Mouse (Mus musculus) heart, embryonic 12.5 days (tissue): ENCODE results near the gene Cfap46. TPM values are rescaled to one million over a fixed set of nuclear protein-coding genes. Genes with fewer than 3 reads are reported as not detected.

Experiments used
- ATAC-seq: fragments of 200-750 bp; cut with Nextera tagmentation; 2 replicates; pipeline ENCODE4 v1.8.0; 2017; ENCODE audit warnings: moderate TSS enrichment, moderate library complexity; ENCODE audit not compliant: insufficient number of reproducible peaks, low FRiP score
- H3K27ac ChIP-seq: fragments of 300-500 bp; sonication (generic); 2 replicates; pipeline ENCODE4 v1.5.1; 2016; ENCODE audit warnings: mild to moderate bottlenecking, moderate library complexity; ENCODE audit not compliant: poor library complexity, severe bottlenecking
- H3K27me3 ChIP-seq: fragments of 300-500 bp; sonication (generic); replicated peaks from 2 replicates; pipeline ENCODE4 v1.6.1; 2016; ENCODE audit warnings: mild to moderate bottlenecking, moderate library complexity
- H3K36me3 ChIP-seq: fragments of 300-500 bp; sonication (generic); 2 replicates; pipeline ENCODE4 v1.6.1; 2016; ENCODE audit warnings: mild to moderate bottlenecking, moderate library complexity
- H3K4me1 ChIP-seq: fragments of 300-500 bp; sonication (generic); replicated peaks from 2 replicates; pipeline ENCODE4 v1.6.1; 2016; ENCODE audit warnings: mild to moderate bottlenecking
- H3K4me2 ChIP-seq: fragments of 300-500 bp; sonication (generic); 2 replicates; pipeline ENCODE4 v1.6.1; 2016; ENCODE audit warnings: mild to moderate bottlenecking, moderate library complexity
- H3K4me3 ChIP-seq: fragments of 300-500 bp; sonication (generic); 2 replicates; pipeline ENCODE4 v1.5.1; 2016; ENCODE audit warnings: mild to moderate bottlenecking
- H3K9ac ChIP-seq: fragments of 300-500 bp; sonication (generic); 2 replicates; pipeline ENCODE4 v1.6.1; 2016; ENCODE audit warnings: mild to moderate bottlenecking, moderate library complexity
- H3K9me3 ChIP-seq: fragments of 300-500 bp; sonication (generic); replicated peaks from 2 replicates; pipeline ENCODE4 v1.6.1; 2016; ENCODE audit warnings: mild to moderate bottlenecking, moderate library complexity
- WGBS: fragments of 180-500 bp; shearing (Covaris S2); methylation state at CpG from one replicate; pipeline ENCODE4 v1.1.7; 2016; 5-methylcytosine and 5-hydroxymethylcytosine counted together
- polyA plus RNA-seq: library from polyadenylated mRNA; unstranded; fragments of >200 nt; fragmentation: Nextera tagmentation; extraction: Ambion mirVana; gene quantifications from 2 replicates; pipeline ENCODE4 v1.2.1, GENCODE M21; 2016

Gene Cfap46
- polyA plus RNA-seq, 1 experiment from 2014 or later, result 0.05 TPM

DNA sequence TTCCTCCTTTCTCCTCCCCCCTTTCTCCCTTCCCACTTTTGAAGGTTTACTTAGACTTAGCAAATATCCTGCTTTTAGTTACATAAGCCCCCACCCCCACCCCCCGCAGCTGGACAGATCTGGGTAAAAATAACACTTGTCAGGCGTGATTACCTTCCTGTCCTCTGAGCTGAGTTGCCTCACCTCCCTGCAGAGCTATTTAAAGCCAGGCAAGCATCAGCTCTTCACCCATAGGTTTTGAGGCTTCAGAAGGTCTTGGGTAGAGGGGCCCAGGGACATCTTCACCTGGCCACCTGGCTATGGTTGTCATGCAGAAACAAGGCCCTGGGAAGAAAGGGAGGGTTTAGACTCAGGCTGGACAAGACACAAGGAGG is 20.2 kb upstream of the Cfap46 start:
- Histone ChIP-seq H3K27me3 (peaks cover 11% of the 10 kb centered on the region; the same call in 1 of the 2 replicates), H3K4me3 (no peak overlapping the region), H3K4me2 (0 out of 2 replicates have a peak overlapping the region, but pooled peaks have one; percentile 19), H3K9me3 (no peaks in the 10 kb centered on the region), H3K9ac (no peak overlapping the region), H3K36me3 (no peaks in the 10 kb centered on the region), H3K27ac (no peak overlapping the region), H3K4me1 (peaks cover 11% of the 10 kb centered on the region)
- 0% methylated on average over 2 of the region's 2 CpGs for WGBS
- no peak for ATAC-seq

DNA sequence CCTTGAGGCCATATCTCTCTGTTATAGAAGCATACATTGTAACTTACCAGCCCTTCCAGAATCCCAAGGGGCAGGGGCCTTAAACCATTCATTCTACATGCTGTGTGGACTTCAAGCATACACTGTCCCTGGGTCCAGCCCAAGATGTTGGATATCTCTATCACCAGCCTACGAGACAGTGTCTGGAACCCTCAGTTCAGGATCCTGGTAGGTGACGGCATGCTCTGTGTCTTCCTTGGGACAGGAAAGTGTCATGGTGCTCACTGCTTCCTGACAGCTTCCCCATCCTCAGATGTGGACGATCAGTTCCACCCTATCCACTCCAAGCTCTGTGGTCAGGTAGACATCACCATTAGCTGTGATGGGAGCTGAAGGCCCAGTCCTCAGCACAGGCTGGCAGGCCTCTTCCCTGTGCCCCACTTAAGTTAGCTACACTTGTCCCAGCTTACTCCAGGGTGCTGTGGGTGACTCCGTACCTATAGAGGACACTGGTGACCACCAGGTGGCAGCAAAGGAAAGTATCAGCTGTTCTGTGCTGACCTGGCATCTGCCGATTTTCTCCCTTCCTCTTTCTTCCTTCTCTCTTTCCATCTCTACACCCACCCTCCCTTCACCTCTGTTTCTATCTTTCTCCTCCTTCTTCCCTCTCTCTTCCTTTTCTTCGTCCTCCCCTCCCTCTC is 19.7 kb upstream of the Cfap46 start:
- H3K4me2 ChIP-seq, result 0 out of 2 replicates have a peak overlapping the region, but pooled peaks have one; percentile 19
- no peaks in the 10 kb centered on the region for H3K9me3 ChIP-seq
- no peaks in the 10 kb centered on the region for H3K36me3 ChIP-seq
- no peak overlapping the region for H3K9ac ChIP-seq
- peaks cover 11% of the 10 kb centered on the region for H3K4me1 ChIP-seq
- 23% methylated on average over 6 of the region's 6 CpGs for WGBS
- no peak overlapping the region for H3K27ac ChIP-seq
- peaks cover 11% of the 10 kb centered on the region; the same call in 1 of the 2 replicates for H3K27me3 ChIP-seq
- peak; percentile 72 for ATAC-seq
- no peak overlapping the region for H3K4me3 ChIP-seq

DNA sequence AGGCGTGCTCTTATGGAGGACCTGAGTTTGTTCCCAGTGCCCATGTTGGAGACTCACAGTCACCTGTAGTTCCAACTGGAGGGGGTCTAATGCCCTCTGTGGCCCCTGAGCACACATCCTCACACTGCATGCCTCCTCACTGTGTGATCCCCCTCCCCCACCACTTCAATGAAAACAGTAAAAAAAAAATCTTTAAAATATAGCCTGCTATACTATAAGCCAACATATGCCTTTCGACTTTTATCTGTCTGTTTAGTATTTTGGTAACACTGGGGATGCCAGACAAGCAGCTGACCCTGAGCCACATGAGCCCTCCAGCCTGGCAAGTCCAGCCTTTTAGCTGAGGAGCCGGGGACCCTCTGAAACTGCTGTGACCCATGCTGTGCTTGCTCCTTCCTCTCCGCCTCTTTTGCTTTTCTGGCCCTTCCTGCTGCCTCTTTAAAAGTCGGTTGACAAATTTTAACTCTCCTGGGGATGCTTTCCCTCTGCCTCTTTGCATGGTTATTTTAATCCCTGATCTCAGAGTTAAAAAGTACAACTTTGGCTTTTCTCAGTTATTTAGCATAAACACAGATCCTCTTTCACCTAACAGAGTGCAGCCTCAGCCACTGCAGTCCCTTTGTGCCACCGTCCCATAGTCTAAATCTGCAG is 18.2 kb upstream of the Cfap46 start:
- Histone ChIP-seq H3K36me3 (no peaks in the 10 kb centered on the region), H3K4me2 (no peak overlapping the region), H3K27ac (no peak overlapping the region), H3K27me3 (peaks cover 5% of the 10 kb centered on the region; the same call in 1 of the 2 replicates), H3K4me3 (no peak overlapping the region), H3K9ac (no peak overlapping the region), H3K4me1 (peaks cover 11% of the 10 kb centered on the region), H3K9me3 (peaks cover 7% of the 10 kb centered on the region; the same call in 1 of the 2 replicates)
- 38% methylated on average over 6 of the region's 6 CpGs for WGBS
- ATAC-seq, result no peak

DNA sequence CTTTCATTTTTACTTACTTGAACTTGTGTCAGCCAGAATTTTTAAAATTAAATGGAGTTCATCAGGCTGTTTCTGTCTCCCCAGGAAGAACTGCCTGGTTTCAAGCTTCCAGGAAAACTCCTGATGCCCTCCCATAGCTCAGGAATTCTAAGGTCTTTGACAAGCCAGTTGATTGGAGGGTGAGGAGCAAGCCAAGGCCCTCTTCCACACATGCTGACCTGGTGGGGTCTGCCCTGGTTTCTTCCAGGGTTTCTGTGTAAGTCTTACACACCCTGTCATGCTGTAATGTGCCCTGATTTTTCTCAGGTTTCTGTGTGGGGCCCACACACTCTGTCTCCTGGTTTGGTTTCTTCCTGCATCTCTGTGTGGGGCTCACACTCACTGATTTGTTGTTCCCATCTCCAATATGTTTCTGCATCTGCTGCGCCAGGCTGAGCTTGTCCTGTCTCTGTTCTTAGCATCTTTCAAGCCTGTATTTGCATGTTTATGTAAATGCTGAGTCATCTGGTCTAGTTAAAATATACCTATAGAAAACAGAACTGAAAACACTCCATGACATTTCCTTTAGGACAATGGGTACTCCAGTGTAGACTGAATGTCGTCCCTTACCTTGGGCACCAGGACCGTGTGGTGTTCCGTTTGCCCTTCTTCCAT is 9.2 kb upstream of the Cfap46 start:
- no peak for ATAC-seq
- Histone ChIP-seq H3K27ac (no peak overlapping the region), H3K4me1 (no peaks in the 10 kb centered on the region), H3K9ac (no peak overlapping the region), H3K27me3 (peaks cover 4% of the 10 kb centered on the region; the same call in 1 of the 2 replicates), H3K4me3 (no peak overlapping the region), H3K36me3 (no peaks in the 10 kb centered on the region), H3K9me3 (peaks cover 7% of the 10 kb centered on the region; the same call in 1 of the 2 replicates), H3K4me2 (no peak overlapping the region)
- 87% methylated on average over 4 of the region's 4 CpGs for WGBS

GRCm38 (mm10) chr7:139692211-139692610 is 8.6 kb upstream of the Cfap46 start:
- H3K9ac ChIP-seq, result no peak overlapping the region
- no peaks in the 10 kb centered on the region for H3K36me3 ChIP-seq
- no peak overlapping the region for H3K4me3 ChIP-seq
- peaks cover 4% of the 10 kb centered on the region; the same call in 1 of the 2 replicates for H3K27me3 ChIP-seq
- H3K4me2 ChIP-seq, result no peak overlapping the region
- H3K4me1 ChIP-seq, result no peaks in the 10 kb centered on the region
- ATAC-seq, result no peak
- no peak overlapping the region for H3K27ac ChIP-seq
- H3K9me3 ChIP-seq, result 0 out of 2 replicates have a peak, but pooled peaks cover 3% of the 10 kb centered on the region
- WGBS, result 75% methylated on average over 11 of the region's 11 CpGs

- H3K9me3 ChIP-seq, result no peaks in the 10 kb centered on the region
- no peak overlapping the region for H3K4me3 ChIP-seq
- peaks cover 30% of the 10 kb centered on the region for H3K27me3 ChIP-seq
- H3K9ac ChIP-seq, result no peak overlapping the region
- H3K4me1 ChIP-seq, result peaks cover 9% of the 10 kb centered on the region; the same call in 1 of the 2 replicates
- H3K4me2 ChIP-seq, result no peak overlapping the region
- no peaks in the 10 kb centered on the region for H3K36me3 ChIP-seq
- ATAC-seq, result no peak
- no peak overlapping the region for H3K27ac ChIP-seq
Measured at GRCm38 (mm10) chr7:139685336-139685735, 1.7 kb upstream of the Cfap46 start.

- peaks cover 9% of the 10 kb centered on the region; the same call in 1 of the 2 replicates for H3K4me1 ChIP-seq
- no peaks in the 10 kb centered on the region for H3K9me3 ChIP-seq
- H3K4me3 ChIP-seq, result peak overlapping the region; percentile 69
- no peak overlapping the region; the same call in 1 of the 2 replicates for H3K27ac ChIP-seq
- H3K36me3 ChIP-seq, result no peaks in the 10 kb centered on the region
- WGBS, result 0% methylated on average over 14 of the region's 14 CpGs
- ATAC-seq, result peak; percentile 80
- H3K27me3 ChIP-seq, result peaks cover 30% of the 10 kb centered on the region
- H3K9ac ChIP-seq, result peak overlapping the region; percentile 68
- peak overlapping the region; percentile 94 for H3K4me2 ChIP-seq
Measured at GRCm38 (mm10) chr7:139684553-139684929, 924 bp upstream of the Cfap46 start.

DNA sequence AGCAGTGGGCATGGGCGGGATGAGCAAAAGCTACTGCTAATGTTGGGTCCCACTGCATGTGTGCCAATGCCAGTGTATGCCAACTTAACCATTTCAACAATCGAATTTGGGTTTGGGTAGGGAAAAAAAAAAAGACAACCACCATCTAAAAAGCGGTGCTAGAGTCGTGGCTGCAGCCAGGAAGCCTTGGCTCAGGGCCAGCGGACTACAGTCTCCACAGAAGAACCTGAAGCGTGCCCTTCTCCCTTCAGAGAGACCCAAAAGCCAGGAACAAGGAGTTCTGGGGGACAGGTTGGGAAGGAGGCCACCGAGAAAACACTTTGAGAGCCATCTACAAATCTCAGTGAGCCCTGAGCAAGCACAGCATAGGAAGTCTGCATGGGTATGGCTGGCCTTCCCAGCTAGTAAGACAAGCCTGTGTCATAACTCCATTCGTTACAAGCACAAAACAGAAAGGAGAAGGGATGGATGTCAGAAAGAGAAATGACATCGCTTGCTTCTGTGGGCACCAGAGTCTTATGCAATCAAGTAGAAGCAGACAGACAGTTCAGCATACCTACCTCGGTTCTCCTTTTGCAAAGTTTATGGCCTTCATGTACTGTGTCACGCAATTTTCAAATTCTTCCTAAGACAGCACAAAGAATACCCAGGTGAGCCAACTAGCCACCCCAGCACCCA is 1.6 kb downstream of the Cfap46 start:
- H3K27me3 ChIP-seq, result peaks cover 32% of the 10 kb centered on the region
- H3K9me3 ChIP-seq, result no peaks in the 10 kb centered on the region
- WGBS, result 65% methylated on average over 11 of the region's 11 CpGs
- ATAC-seq, result no peak
- no peak overlapping the region for H3K4me2 ChIP-seq
- H3K36me3 ChIP-seq, result no peaks in the 10 kb centered on the region
- no peak overlapping the region for H3K9ac ChIP-seq
- H3K4me3 ChIP-seq, result no peak overlapping the region
- H3K27ac ChIP-seq, result no peak overlapping the region
- H3K4me1 ChIP-seq, result peaks cover 9% of the 10 kb centered on the region; the same call in 1 of the 2 replicates

DNA sequence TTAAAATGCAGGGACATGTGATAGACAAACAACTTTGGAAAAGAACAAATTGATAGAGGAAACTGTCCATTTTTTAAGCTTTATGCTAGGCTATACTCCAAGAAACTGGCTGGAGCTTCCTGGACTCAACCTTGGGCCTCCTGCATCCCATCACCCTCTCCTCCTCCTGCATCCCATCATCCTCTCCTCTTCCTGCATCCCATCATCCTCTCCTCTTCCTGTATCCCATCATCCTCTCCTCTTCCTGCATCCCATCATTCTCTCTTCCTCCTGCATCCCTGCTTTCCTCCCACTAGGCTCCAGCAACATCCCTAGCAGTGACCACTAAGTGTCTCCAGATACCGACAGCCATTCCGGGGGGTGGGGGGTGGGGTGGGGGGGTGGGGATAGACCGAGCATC is 7.2 kb downstream of the Cfap46 start:
- H3K36me3 ChIP-seq, result no peaks in the 10 kb centered on the region
- no peak overlapping the region for H3K4me2 ChIP-seq
- no peak for ATAC-seq
- H3K27ac ChIP-seq, result no peak overlapping the region
- 54% methylated on average over 3 of the region's 3 CpGs for WGBS
- no peak overlapping the region for H3K4me3 ChIP-seq
- H3K27me3 ChIP-seq, result peaks cover 18% of the 10 kb centered on the region; the same call in 1 of the 2 replicates
- no peak overlapping the region for H3K9ac ChIP-seq
- no peaks in the 10 kb centered on the region for H3K9me3 ChIP-seq
- H3K4me1 ChIP-seq, result no peaks in the 10 kb centered on the region

DNA sequence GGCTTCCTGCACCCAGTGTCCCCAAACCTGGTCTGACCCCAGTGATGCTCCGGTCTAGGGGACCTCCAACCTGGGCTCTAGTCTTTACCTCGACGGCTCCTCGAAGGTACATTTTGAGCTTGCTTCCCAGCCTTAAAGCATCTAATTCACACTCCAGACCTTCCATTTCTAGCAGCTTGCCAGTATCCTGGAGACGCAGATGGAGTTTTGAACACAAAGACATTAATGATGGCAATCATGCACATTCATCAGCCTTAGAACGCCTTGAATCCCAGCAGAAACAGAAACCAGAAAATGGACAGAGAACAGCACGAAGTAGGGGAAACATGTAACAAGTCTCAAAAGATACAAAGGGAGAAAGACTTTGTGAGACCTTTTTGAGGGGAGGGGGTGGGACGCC is 16.7 kb downstream of the Cfap46 start:
- peaks cover 10% of the 10 kb centered on the region for H3K27me3 ChIP-seq
- H3K27ac ChIP-seq, result no peak overlapping the region
- no peaks in the 10 kb centered on the region for H3K4me1 ChIP-seq
- H3K36me3 ChIP-seq, result no peaks in the 10 kb centered on the region
- H3K4me2 ChIP-seq, result no peak overlapping the region
- no peak overlapping the region for H3K9ac ChIP-seq
- H3K4me3 ChIP-seq, result no peak overlapping the region
- H3K9me3 ChIP-seq, result no peaks in the 10 kb centered on the region
- 79% methylated on average over 8 of the region's 8 CpGs for WGBS
- no peak for ATAC-seq

- Histone ChIP-seq H3K9ac (no peak overlapping the region), H3K4me3 (no peak overlapping the region), H3K9me3 (no peaks in the 10 kb centered on the region), H3K4me2 (no peak overlapping the region), H3K27ac (no peak overlapping the region), H3K4me1 (no peaks in the 10 kb centered on the region), H3K36me3 (no peaks in the 10 kb centered on the region), H3K27me3 (peaks cover 13% of the 10 kb centered on the region)
- 42% methylated on average over 3 of the region's 3 CpGs for WGBS
- ATAC-seq, result no peak
Measured at GRCm38 (mm10) chr7:139663318-139663717, 20.3 kb downstream of the Cfap46 start.
